Mouse (Mus musculus): ENCODE results near the gene 1700008P02Rik. TPM values are rescaled to one million over a fixed set of nuclear protein-coding genes. Genes with fewer than 3 reads are reported as not detected.

1700008P02Rik gene
- total RNA-seq (2023) = not detected in 2 replicates

GRCm38 (mm10) chr3:6620343-6620742, at the start of gene 1700008P02Rik:
Gene 1700008P02Rik (minus strand): TSS chr3:6620443.

